Mouse (Mus musculus): ENCODE measurements at regions not wholly inside any gene's neighbourhood (a gene's known extent, or its start where the extent isn't known, plus 50 kb on each side); places are given as distances from the start of the nearest gene placed in this dataset.

GRCm38 (mm10) chr3:149386027-149386426 lies 395.7 kb upstream of the Adgrl2 start:
- TF ChIP-seq TAL1 (conservative IDR thresholded peaks at IDR 0.05; ENCODE audit: low read depth, low read length), result no peak
- TF ChIP-seq CTCF (IDR thresholded peaks at IDR 0.05; ENCODE audit: low read depth, low read length), result no peak
- no peak for TF ChIP-seq GATA1 (IDR thresholded peaks at IDR 0.05; ENCODE audit: borderline replicate concordance, low read length)
- TF ChIP-seq GATA2 (IDR thresholded peaks at IDR 0.05; ENCODE audit: borderline replicate concordance, low read depth, low read length), result no peak
